Mouse (Mus musculus): ENCODE measurements at regions not wholly inside any gene's neighbourhood (a gene's known extent, or its start where the extent isn't known, plus 50 kb on each side); places are given as distances from the start of the nearest gene placed in this dataset.

DNA sequence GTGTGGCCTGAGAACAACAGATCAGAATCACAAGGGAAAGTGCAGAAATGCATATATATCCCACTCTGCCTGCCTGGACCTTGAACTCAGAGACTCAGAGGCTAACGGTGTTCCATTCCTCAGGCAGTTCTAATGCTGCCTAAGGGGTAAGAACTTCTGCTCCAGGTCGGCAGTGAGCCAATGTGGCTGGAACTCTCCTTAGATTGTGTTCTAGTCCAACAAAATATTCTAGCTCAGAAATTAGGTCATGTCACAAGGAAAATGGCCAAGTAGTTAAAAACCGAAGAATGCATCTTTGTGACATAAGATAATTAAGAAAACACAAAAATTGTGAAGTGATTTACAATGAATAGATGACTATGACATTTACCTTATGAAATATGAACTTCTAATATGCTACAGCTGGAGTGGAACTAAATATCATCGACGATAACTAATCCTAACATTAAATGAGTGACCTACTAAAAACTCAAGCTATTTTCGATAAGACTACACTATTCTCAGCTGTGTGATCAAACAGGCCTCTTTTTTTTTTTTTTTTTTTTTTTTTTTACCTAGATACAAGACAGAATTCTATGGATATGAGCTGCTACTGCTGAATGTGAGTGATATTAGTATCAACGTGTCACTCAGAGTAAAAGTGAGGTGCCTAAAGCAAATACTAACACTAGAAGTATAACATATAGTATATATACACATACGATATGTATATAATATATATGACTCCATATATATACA, 315.1 kb upstream of the Map3k7 start:
- TF ChIP-seq POLR2A (IDR thresholded peaks at IDR 0.05; ENCODE audit: extremely low read depth, insufficient read depth, low read length) (no peak), CTCF (IDR thresholded peaks at IDR 0.05; ENCODE audit: low read depth, low read length) (no peak)
